Mouse (Mus musculus): ENCODE results near the gene Olfr1337. TPM values are rescaled to one million over a fixed set of nuclear protein-coding genes. Genes with fewer than 3 reads are reported as not detected.
"Not testable (repeated sequence)": the region's sequence is repeated elsewhere in the genome, so short reads cannot be mapped to it uniquely, and the experiment has no call there.

The Olfr1337 gene
- polyA plus RNA-seq (2014; fragmentation: Nextera tagmentation; extraction: Ambion mirVana) = not detected in 2 replicates

- H3K4me3 ChIP-seq (ENCODE audit: low read depth, low read length) = no peak within 1 kb of the TSS
- WGBS (ENCODE audit: insufficient replicate concordance) = 65% methylated on average over 2 of the region's 2 CpGs
- no peak for ATAC-seq (replicated peaks; ENCODE audit: insufficient number of reproducible peaks, low FRiP score, low TSS enrichment)
Measured at GRCm38 (mm10) chr4:118782486-118782885, at the start of gene Olfr1337. Olfr1337 (minus strand) TSS chr4:118782586.

GRCm38 (mm10) chr4:118818921-118819320 lies 36.5 kb upstream of the Olfr1337 start:
- no peak for ATAC-seq (replicated peaks; ENCODE audit: insufficient number of reproducible peaks, low FRiP score, low TSS enrichment)
- H3K4me2 ChIP-seq = no peak overlapping the region
- H3K4me3 ChIP-seq (ENCODE audit: low read depth, low read length) = no peak overlapping the region
- H3K9me3 ChIP-seq (replicated peaks; ENCODE audit: control insufficient read depth, low read length) = no peaks in the 10 kb centered on the region
- no peaks in the 10 kb centered on the region for H3K36me3 ChIP-seq (ENCODE audit: control insufficient read depth, insufficient read depth, low read length)
- no peaks in the 10 kb centered on the region for H3K27me3 ChIP-seq (ENCODE audit: control insufficient read depth, insufficient read depth, low read length)
- no peaks in the 10 kb centered on the region for H3K4me1 ChIP-seq (ENCODE audit: control insufficient read depth, insufficient read depth, low read length)
- H3K9ac ChIP-seq (ENCODE audit: low read depth, low read length) = no peak overlapping the region
- no peak overlapping the region for H3K27ac ChIP-seq (ENCODE audit: low read depth, low read length)
- 76% methylated on average over 1 of the region's 1 CpGs for WGBS (ENCODE audit: insufficient replicate concordance)

More at GRCm38 (mm10) chr4:118782486-118782885, at the start of gene Olfr1337:
- H3K9ac ChIP-seq (ENCODE audit: low read depth, low read length) = no peak within 1 kb of the TSS
- H3K4me1 ChIP-seq (ENCODE audit: control insufficient read depth, insufficient read depth, low read length) = no peaks in the 10 kb centered on the region
- no peaks in the 10 kb centered on the region for H3K27me3 ChIP-seq (ENCODE audit: control insufficient read depth, insufficient read depth, low read length)
- H3K9me3 ChIP-seq (replicated peaks; ENCODE audit: control insufficient read depth, low read length) = no peaks in the 10 kb centered on the region
- no peaks in the 10 kb centered on the region for H3K36me3 ChIP-seq (ENCODE audit: control insufficient read depth, insufficient read depth, low read length)
- no peak within 1 kb of the TSS for H3K4me2 ChIP-seq
- no peak within 1 kb of the TSS for H3K27ac ChIP-seq (ENCODE audit: low read depth, low read length)

- H3K27me3 ChIP-seq (ENCODE audit: control insufficient read depth, insufficient read depth, low read length) = no peaks in the 10 kb centered on the region
- no peak within 1 kb of the TSS for H3K4me3 ChIP-seq (ENCODE audit: low read depth, low read length)
- no peak for ATAC-seq (replicated peaks; ENCODE audit: insufficient number of reproducible peaks, low FRiP score, low TSS enrichment)
- H3K4me1 ChIP-seq (ENCODE audit: control insufficient read depth, insufficient read depth, low read length) = no peaks in the 10 kb centered on the region
- no peaks in the 10 kb centered on the region for H3K36me3 ChIP-seq (ENCODE audit: control insufficient read depth, insufficient read depth, low read length)
- H3K27ac ChIP-seq (ENCODE audit: low read depth, low read length) = no peak within 1 kb of the TSS
- 84% methylated on average over 4 of the region's 4 CpGs for WGBS (ENCODE audit: insufficient replicate concordance)
- H3K4me2 ChIP-seq = no peak within 1 kb of the TSS
- no peaks in the 10 kb centered on the region for H3K9me3 ChIP-seq (replicated peaks; ENCODE audit: control insufficient read depth, low read length)
- no peak within 1 kb of the TSS for H3K9ac ChIP-seq (ENCODE audit: low read depth, low read length)
Measured at GRCm38 (mm10) chr4:118809844-118810243, 27.5 kb upstream of the Olfr1337 start, which contains the start of gene Olfr1335. Olfr1335 (minus strand) TSS chr4:118809944.

GRCm38 (mm10) chr4:118792796-118793195 lies 10.4 kb upstream of the Olfr1337 start:
- not testable (repeated sequence) for ATAC-seq (replicated peaks; ENCODE audit: insufficient number of reproducible peaks, low FRiP score, low TSS enrichment); H3K4me2 ChIP-seq; H3K27me3 ChIP-seq (ENCODE audit: control insufficient read depth, insufficient read depth, low read length); H3K9ac ChIP-seq (ENCODE audit: low read depth, low read length); H3K9me3 ChIP-seq (replicated peaks; ENCODE audit: control insufficient read depth, low read length); H3K36me3 ChIP-seq (ENCODE audit: control insufficient read depth, insufficient read depth, low read length); H3K27ac ChIP-seq (ENCODE audit: low read depth, low read length); H3K4me3 ChIP-seq (ENCODE audit: low read depth, low read length); H3K4me1 ChIP-seq (ENCODE audit: control insufficient read depth, insufficient read depth, low read length)

- H3K36me3 ChIP-seq (ENCODE audit: control insufficient read depth, insufficient read depth, low read length) = no peaks in the 10 kb centered on the region
- H3K4me3 ChIP-seq (ENCODE audit: low read depth, low read length) = no peak within 1 kb of the TSS
- no peak within 1 kb of the TSS for H3K27ac ChIP-seq (ENCODE audit: low read depth, low read length)
- ATAC-seq (replicated peaks; ENCODE audit: insufficient number of reproducible peaks, low FRiP score, low TSS enrichment) = no peak
- no peak within 1 kb of the TSS for H3K4me2 ChIP-seq
- 52% methylated on average over 1 of the region's 1 CpGs for WGBS (ENCODE audit: insufficient replicate concordance)
- H3K9me3 ChIP-seq (replicated peaks; ENCODE audit: control insufficient read depth, low read length) = no peaks in the 10 kb centered on the region
- H3K4me1 ChIP-seq (ENCODE audit: control insufficient read depth, insufficient read depth, low read length) = no peaks in the 10 kb centered on the region
- H3K27me3 ChIP-seq (ENCODE audit: control insufficient read depth, insufficient read depth, low read length) = no peaks in the 10 kb centered on the region
- no peak within 1 kb of the TSS for H3K9ac ChIP-seq (ENCODE audit: low read depth, low read length)
Measured at GRCm38 (mm10) chr4:118758637-118759036, 23.7 kb downstream of the Olfr1337 start, which contains the start of gene Olfr1338. Olfr1338 (minus strand) TSS chr4:118758737.

- no peak overlapping the region; the same call in 1 of the 2 replicates for H3K4me2 ChIP-seq
- 8% methylated on average over 16 of the region's 16 CpGs for WGBS (ENCODE audit: insufficient replicate concordance)
Measured at GRCm38 (mm10) chr4:118741881-118742280, 40.5 kb downstream of the Olfr1337 start.

GRCm38 (mm10) chr4:118740988-118741698 lies 41.2 kb downstream of the Olfr1337 start:
- Histone ChIP-seq H3K27me3 (ENCODE audit: control insufficient read depth, insufficient read depth, low read length) (peaks cover 20% of the 10 kb centered on the region), H3K36me3 (ENCODE audit: control insufficient read depth, insufficient read depth, low read length) (no peaks in the 10 kb centered on the region), H3K27ac (ENCODE audit: low read depth, low read length) (no peak overlapping the region), H3K4me2 (no peak overlapping the region; the same call in 1 of the 2 replicates), H3K9me3 (replicated peaks; ENCODE audit: control insufficient read depth, low read length) (no peaks in the 10 kb centered on the region), H3K4me1 (ENCODE audit: control insufficient read depth, insufficient read depth, low read length) (no peaks in the 10 kb centered on the region), H3K9ac (ENCODE audit: low read depth, low read length) (no peak overlapping the region), H3K4me3 (ENCODE audit: low read depth, low read length) (no peak overlapping the region)
- no peak for ATAC-seq (replicated peaks; ENCODE audit: insufficient number of reproducible peaks, low FRiP score, low TSS enrichment)
- 7% methylated on average over 11 of the region's 11 CpGs for WGBS (ENCODE audit: insufficient replicate concordance)

More at GRCm38 (mm10) chr4:118741881-118742280, 40.5 kb downstream of the Olfr1337 start:
- Histone ChIP-seq H3K27me3 (ENCODE audit: control insufficient read depth, insufficient read depth, low read length) (peaks cover 20% of the 10 kb centered on the region), H3K9ac (ENCODE audit: low read depth, low read length) (no peak overlapping the region), H3K27ac (ENCODE audit: low read depth, low read length) (no peak overlapping the region), H3K9me3 (replicated peaks; ENCODE audit: control insufficient read depth, low read length) (no peaks in the 10 kb centered on the region), H3K36me3 (ENCODE audit: control insufficient read depth, insufficient read depth, low read length) (no peaks in the 10 kb centered on the region), H3K4me1 (ENCODE audit: control insufficient read depth, insufficient read depth, low read length) (no peaks in the 10 kb centered on the region), H3K4me3 (ENCODE audit: low read depth, low read length) (no peak overlapping the region)
- no peak for ATAC-seq (replicated peaks; ENCODE audit: insufficient number of reproducible peaks, low FRiP score, low TSS enrichment)

GRCm38 (mm10) chr4:118739574-118739973 lies 42.8 kb downstream of the Olfr1337 start:
- no peak overlapping the region for H3K27ac ChIP-seq (ENCODE audit: low read depth, low read length)
- WGBS (ENCODE audit: insufficient replicate concordance) = 60% methylated on average over 3 of the region's 3 CpGs
- no peak overlapping the region for H3K9ac ChIP-seq (ENCODE audit: low read depth, low read length)
- H3K4me2 ChIP-seq = no peak overlapping the region
- ATAC-seq (replicated peaks; ENCODE audit: insufficient number of reproducible peaks, low FRiP score, low TSS enrichment) = no peak
- H3K27me3 ChIP-seq (ENCODE audit: control insufficient read depth, insufficient read depth, low read length) = peaks cover 20% of the 10 kb centered on the region
- H3K9me3 ChIP-seq (replicated peaks; ENCODE audit: control insufficient read depth, low read length) = no peaks in the 10 kb centered on the region
- H3K36me3 ChIP-seq (ENCODE audit: control insufficient read depth, insufficient read depth, low read length) = no peaks in the 10 kb centered on the region
- no peaks in the 10 kb centered on the region for H3K4me1 ChIP-seq (ENCODE audit: control insufficient read depth, insufficient read depth, low read length)
- H3K4me3 ChIP-seq (ENCODE audit: low read depth, low read length) = no peak overlapping the region

- Histone ChIP-seq H3K36me3 (ENCODE audit: control insufficient read depth, insufficient read depth, low read length) (no peaks in the 10 kb centered on the region), H3K9ac (ENCODE audit: low read depth, low read length) (no peak within 1 kb of the TSS), H3K27ac (ENCODE audit: low read depth, low read length) (no peak within 1 kb of the TSS), H3K4me2 (no peak within 1 kb of the TSS), H3K9me3 (replicated peaks; ENCODE audit: control insufficient read depth, low read length) (no peaks in the 10 kb centered on the region), H3K27me3 (ENCODE audit: control insufficient read depth, insufficient read depth, low read length) (no peaks in the 10 kb centered on the region), H3K4me3 (ENCODE audit: low read depth, low read length) (no peak within 1 kb of the TSS), H3K4me1 (ENCODE audit: control insufficient read depth, insufficient read depth, low read length) (no peaks in the 10 kb centered on the region)
- no peak for ATAC-seq (replicated peaks; ENCODE audit: insufficient number of reproducible peaks, low FRiP score, low TSS enrichment)
- 90% methylated on average over 1 of the region's 1 CpGs for WGBS (ENCODE audit: insufficient replicate concordance)
Measured at GRCm38 (mm10) chr4:118731875-118732274, 50.5 kb downstream of the Olfr1337 start, which contains the start of gene Olfr1339. Olfr1339 (plus strand) TSS chr4:118732175.

Measured in heart, embryonic 11.5 days (tissue).